Mouse (Mus musculus) heart, embryonic 14.5 days (tissue): ENCODE results near the gene Gm10959. TPM values are rescaled to one million over a fixed set of nuclear protein-coding genes. Genes with fewer than 3 reads are reported as not detected.

Experiments used
- ATAC-seq: fragments of 200-750 bp; cut with Nextera tagmentation; 2 replicates; pipeline ENCODE4 v1.8.0; 2017; ENCODE audit warnings: low read depth, moderate TSS enrichment; ENCODE audit not compliant: insufficient number of reproducible peaks, insufficient read depth, low FRiP score
- H3K27ac ChIP-seq, 2 experiments: fragments of 200-500 bp in 1 of 2; fragments of 300-500 bp in 1 of 2; sonication (generic) in 1 of 2; replicated peaks in 1 of 2; 2 replicates each; pipeline ENCODE4 v1.5.1; 2012 to 2014; ENCODE audit warnings: low read depth in 2 of 2, low read length in 2 of 2, control low read depth in 1 of 2, mild to moderate bottlenecking in 1 of 2, mixed read lengths in 1 of 2; ENCODE audit not compliant: control insufficient read depth in 1 of 2, insufficient read depth in 1 of 2
- H3K27me3 ChIP-seq: fragments of 300-500 bp; sonication (generic); 2 replicates; pipeline ENCODE4 v1.6.1; 2014; ENCODE audit warnings: mild to moderate bottlenecking, low read length, control low read depth; ENCODE audit not compliant: control insufficient read depth, insufficient read depth
- H3K36me3 ChIP-seq: fragments of 300-500 bp; sonication (generic); 2 replicates; pipeline ENCODE4 v1.6.1; 2014; ENCODE audit warnings: mild to moderate bottlenecking, control low read depth, low read length, mixed read lengths; ENCODE audit not compliant: control insufficient read depth, insufficient read depth
- H3K4me1 ChIP-seq, 2 experiments: fragments of 200-500 bp in 1 of 2; fragments of 300-500 bp in 1 of 2; sonication (generic) in 1 of 2; 2 replicates each; pipeline ENCODE4 v1.6.1; 2012 to 2014; ENCODE audit warnings: low read length in 2 of 2, control low read depth in 1 of 2, mixed read lengths in 1 of 2; ENCODE audit not compliant: control insufficient read depth in 2 of 2, insufficient read depth in 2 of 2
- H3K4me2 ChIP-seq: fragments of 300-500 bp; sonication (generic); 2 replicates; pipeline ENCODE4 v1.6.1; 2014; ENCODE audit warnings: mild to moderate bottlenecking, low read length
- H3K4me3 ChIP-seq, 2 experiments: fragments of 200-500 bp in 1 of 2; fragments of 300-500 bp in 1 of 2; sonication (generic) in 1 of 2; 2 replicates each; pipeline ENCODE4 v1.5.1; 2012 to 2014; ENCODE audit warnings: low read length in 2 of 2, mild to moderate bottlenecking in 2 of 2, control low read depth in 1 of 2, low read depth in 1 of 2, moderate library complexity in 1 of 2; ENCODE audit not compliant: control insufficient read depth in 1 of 2, insufficient read depth in 1 of 2
- H3K9ac ChIP-seq: fragments of 300-500 bp; sonication (generic); 2 replicates; pipeline ENCODE4 v1.6.1; 2014; ENCODE audit warnings: mild to moderate bottlenecking, low read length
- H3K9me3 ChIP-seq: fragments of 300-500 bp; sonication (generic); 2 replicates; pipeline ENCODE4 v1.6.1; 2016; ENCODE audit warnings: low read length, control low read depth; ENCODE audit not compliant: control insufficient read depth
- WGBS: fragments of 180-500 bp; shearing (Covaris S2); extraction: QIAGEN DNeasy Blood & Tissue Kit; methylation state at CpG from one replicate; pipeline ENCODE4 v1.1.7; 2014; 5-methylcytosine and 5-hydroxymethylcytosine counted together
- polyA plus RNA-seq: library from polyadenylated mRNA; unstranded; fragments of >200 nt; fragmentation: Nextera tagmentation; extraction: Ambion mirVana; gene quantifications from 2 replicates; pipeline ENCODE4 v1.2.1, GENCODE M21; 2014

Gene Gm10959
- polyA plus RNA-seq, 1 experiment from 2014 or later: not detected

DNA sequence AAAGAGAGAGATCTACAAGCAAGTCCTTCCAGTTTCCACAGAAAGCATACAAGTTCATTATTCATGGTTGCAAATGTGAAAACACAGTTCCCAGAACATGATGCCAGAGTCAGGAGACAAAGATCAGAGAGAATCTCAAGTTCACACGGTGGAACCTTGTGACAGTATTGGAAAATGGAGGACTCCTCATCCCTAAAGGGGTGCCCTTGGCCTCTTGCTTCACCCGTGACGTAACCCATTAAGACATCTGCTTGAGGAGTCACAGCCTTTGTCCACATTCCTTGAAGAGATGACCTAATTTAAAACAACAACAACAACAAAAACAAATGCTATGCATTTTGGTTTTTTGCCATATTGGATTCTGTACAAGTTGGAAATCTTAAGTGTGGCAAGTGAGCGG, 54.1 kb downstream of the Gm10959 start:
- H3K27me3 ChIP-seq: no peaks in the 10 kb centered on the region
- no peaks in the 10 kb centered on the region for H3K9me3 ChIP-seq
- ATAC-seq: no peak
- no peak overlapping the region for H3K4me2 ChIP-seq
- no peaks in the 10 kb centered on the region for H3K36me3 ChIP-seq
- no peak overlapping the region for H3K27ac ChIP-seq
- no peaks in the 10 kb centered on the region for H3K4me1 ChIP-seq
- WGBS: 85% methylated on average over 4 of the region's 4 CpGs
- no peak overlapping the region for H3K4me3 ChIP-seq
- no peak overlapping the region for H3K9ac ChIP-seq

Other genes starting within 250 kb of the Gm10959 start
- 2.8 and 4.1 TPM in 2 replicates for gene Pde5a, start 190.4 kb downstream of the Gm10959 start, polyA plus RNA-seq
- gene Fabp2, start 24.3 kb downstream of the Gm10959 start, polyA plus RNA-seq: not detected in 2 replicates
- 120 and 135 TPM in 2 replicates for gene 1810037I17Rik, start 4.8 kb upstream of the Gm10959 start, polyA plus RNA-seq
- gene Usp53, start 65.2 kb upstream of the Gm10959 start, polyA plus RNA-seq: 7.8 and 9.7 TPM in 2 replicates
- 230 and 232 TPM in 2 replicates for gene Myoz2, start 115.7 kb upstream of the Gm10959 start, polyA plus RNA-seq